Mouse (Mus musculus) testis, adult 2 months (tissue): ENCODE measurements around the gene Arhgef3.

ENCODE experiments used
- CTCF ChIP-seq: fragments of 200-500 bp; IDR thresholded peaks from 2 replicates; pipeline ENCODE4 v1.5.1; 2012; ENCODE audit warnings: low read depth, mild to moderate bottlenecking, inconsistent platforms, low read length, moderate library complexity; ENCODE audit not compliant: control insufficient read depth, insufficient read depth, insufficient replicate concordance
- POLR2A ChIP-seq: fragments of 200-500 bp; IDR thresholded peaks from 2 replicates; pipeline ENCODE4 v1.6.1; 2012; ENCODE audit warnings: low read depth, mild to moderate bottlenecking, inconsistent platforms, low read length, moderate library complexity; ENCODE audit not compliant: control insufficient read depth

DNA sequence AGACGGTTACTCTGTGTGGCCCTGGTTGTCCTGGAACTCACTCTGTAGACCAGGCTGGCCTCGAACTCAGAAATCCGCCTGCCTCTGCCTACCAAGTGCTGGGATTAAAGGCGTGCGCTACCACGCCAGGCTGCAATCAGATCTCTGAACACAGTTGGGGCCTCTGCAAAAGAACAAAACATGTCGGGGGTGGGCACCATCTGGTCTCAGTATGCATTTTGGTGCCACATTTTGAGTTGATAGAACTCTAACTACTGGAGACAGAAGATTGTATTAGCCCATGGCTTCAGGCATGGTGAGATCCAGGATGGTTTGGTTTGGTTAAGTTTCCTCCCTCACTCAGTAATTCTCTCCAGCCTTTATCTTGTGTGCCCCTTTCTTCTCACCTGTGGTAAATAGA lies 264.0 kb downstream of the Arhgef3 start:
- TF ChIP-seq POLR2A (no peak), CTCF (no peak)
